Mouse (Mus musculus) stomach, postnatal 0 days (tissue): ENCODE measurements around the gene Smarcb1. TPM values are rescaled to one million over a fixed set of nuclear protein-coding genes. Genes with fewer than 3 reads are reported as not detected.

ENCODE experiments used
- ATAC-seq: fragments of 200-750 bp; cut with Nextera tagmentation; 2 replicates; pipeline ENCODE4 v1.8.0; 2017; ENCODE audit not compliant: low FRiP score, low TSS enrichment
- DNase-seq: peaks from one replicate; pipeline ENCODE4 v3.0.0-alpha.2; 2016; ENCODE audit warnings: low spot score
- H3K27ac ChIP-seq: fragments of 300-500 bp; sonication (generic); replicated peaks from 2 replicates; pipeline ENCODE4 v1.5.1; 2014; ENCODE audit warnings: mild to moderate bottlenecking, control low read depth
- H3K27me3 ChIP-seq: fragments of 300-500 bp; sonication (generic); 2 replicates; pipeline ENCODE4 v1.6.1; 2014; ENCODE audit warnings: low read length; ENCODE audit not compliant: control insufficient read depth, insufficient read depth
- H3K36me3 ChIP-seq: fragments of 300-500 bp; sonication (generic); 2 replicates; pipeline ENCODE4 v1.6.1; 2014; ENCODE audit warnings: low read length, mixed read lengths; ENCODE audit not compliant: control insufficient read depth, insufficient read depth
- H3K4me1 ChIP-seq: fragments of 300-500 bp; sonication (generic); replicated peaks from 2 replicates; pipeline ENCODE4 v1.6.1; 2014; ENCODE audit warnings: antibody characterized with exemption; ENCODE audit not compliant: control insufficient read depth, insufficient read depth
- H3K4me2 ChIP-seq: fragments of 300-500 bp; sonication (generic); replicated peaks from 2 replicates; pipeline ENCODE4 v1.6.1; 2014; ENCODE audit warnings: low read depth, mild to moderate bottlenecking, control low read depth, moderate library complexity
- H3K4me3 ChIP-seq: fragments of 300-500 bp; sonication (generic); 2 replicates; pipeline ENCODE4 v1.5.1; 2014; ENCODE audit warnings: low read depth, low read length, control low read depth
- H3K9ac ChIP-seq: fragments of 300-500 bp; sonication (generic); 2 replicates; pipeline ENCODE4 v1.6.1; 2014; ENCODE audit warnings: mild to moderate bottlenecking, low read length, control low read depth, mixed read lengths
- H3K9me3 ChIP-seq: fragments of 300-500 bp; sonication (generic); 2 replicates; pipeline ENCODE4 v1.6.1; 2016; ENCODE audit warnings: low read length; ENCODE audit not compliant: control insufficient read depth
- CTCF ChIP-seq: IDR thresholded peaks from 2 replicates; pipeline ENCODE4 v1.5.1; 2016; ENCODE audit warnings: antibody characterized with exemption, low read depth, mild to moderate bottlenecking, moderate library complexity
- EP300 ChIP-seq: optimal IDR thresholded peaks from 2 replicates; pipeline ENCODE3; 2016; ENCODE audit warnings: antibody characterized with exemption
- WGBS: fragments of 180-500 bp; shearing (Covaris S2); extraction: QIAGEN DNeasy Blood & Tissue Kit; methylation state at CpG from one replicate; pipeline ENCODE4 v1.1.7; 2014; 5-methylcytosine and 5-hydroxymethylcytosine counted together
- polyA plus RNA-seq: library from polyadenylated mRNA; unstranded; fragments of >200 nt; fragmentation: Nextera tagmentation; extraction: Ambion mirVana; gene quantifications from 2 replicates; pipeline ENCODE4 v1.2.1, GENCODE M21; 2015

Smarcb1 gene
- polyA plus RNA-seq, 1 experiment from 2014 or later: 81.9 TPM

- Histone ChIP-seq H3K4me2 (0 out of 2 replicates have a peak overlapping the region, but pooled peaks have one; percentile 14), H3K9ac (no peak overlapping the region), H3K4me3 (no peak overlapping the region), H3K27me3 (no peaks in the 10 kb centered on the region), H3K36me3 (peaks cover 4% of the 10 kb centered on the region; the same call in 1 of the 2 replicates), H3K4me1 (peaks cover 4% of the 10 kb centered on the region; the same call in 1 of the 2 replicates), H3K27ac (no peak overlapping the region), H3K9me3 (no peaks in the 10 kb centered on the region)
- 12% methylated on average over 6 of the region's 6 CpGs for WGBS
- DNase-seq (no peak), ATAC-seq (no peak)
- no peak for TF ChIP-seq CTCF
- TF ChIP-seq EP300: no peak
Observed at GRCm38 (mm10) chr10:75930304-75930703, 8.9 kb upstream of the Smarcb1 start.

GRCm38 (mm10) chr10:75926396-75926795 lies 5.0 kb upstream of the Smarcb1 start:
- H3K9me3 ChIP-seq: no peaks in the 10 kb centered on the region
- no peak overlapping the region for H3K9ac ChIP-seq
- H3K4me1 ChIP-seq: no peaks in the 10 kb centered on the region
- no peaks in the 10 kb centered on the region for H3K27me3 ChIP-seq
- DNase-seq: no peak
- H3K27ac ChIP-seq: no peak overlapping the region
- no peak overlapping the region for H3K4me3 ChIP-seq
- H3K36me3 ChIP-seq: peaks cover 4% of the 10 kb centered on the region; the same call in 1 of the 2 replicates
- ATAC-seq: no peak
- TF ChIP-seq CTCF (no peak), EP300 (no peak)
- WGBS: 86% methylated on average over 13 of the region's 13 CpGs
- H3K4me2 ChIP-seq: no peak overlapping the region

GRCm38 (mm10) chr10:75924324-75924723 lies 2.9 kb upstream of the Smarcb1 start:
- Histone ChIP-seq H3K4me2 (no peak overlapping the region), H3K9me3 (no peaks in the 10 kb centered on the region), H3K9ac (no peak overlapping the region), H3K36me3 (peaks cover 4% of the 10 kb centered on the region; the same call in 1 of the 2 replicates), H3K27me3 (no peaks in the 10 kb centered on the region), H3K4me1 (no peaks in the 10 kb centered on the region), H3K27ac (no peak overlapping the region), H3K4me3 (no peak overlapping the region)
- peak; percentile 53 for TF ChIP-seq CTCF
- TF ChIP-seq EP300: no peak
- DNase-seq: no peak
- ATAC-seq: no peak
- 67% methylated on average over 2 of the region's 2 CpGs for WGBS

- 3% methylated on average over 22 of the region's 22 CpGs for WGBS
- ATAC-seq (peak; percentile 45), DNase-seq (no peak)
- peak overlapping the region; percentile 94 for H3K4me3 ChIP-seq
- peaks cover 7% of the 10 kb centered on the region; the same call in 1 of the 2 replicates for H3K36me3 ChIP-seq
- H3K4me1 ChIP-seq: no peaks in the 10 kb centered on the region
- peak overlapping the region; percentile 93 for H3K4me2 ChIP-seq
- H3K27ac ChIP-seq: peak overlapping the region; percentile 88
- no peaks in the 10 kb centered on the region for H3K9me3 ChIP-seq
- no peak for TF ChIP-seq EP300
- no peak for TF ChIP-seq CTCF
- peak overlapping the region; percentile 94 for H3K9ac ChIP-seq
- H3K27me3 ChIP-seq: no peaks in the 10 kb centered on the region
Observed at GRCm38 (mm10) chr10:75921726-75922560, 526 bp upstream of the Smarcb1 start.

GRCm38 (mm10) chr10:75919026-75919425 lies 2.4 kb downstream of the Smarcb1 start:
- H3K9me3 ChIP-seq: no peaks in the 10 kb centered on the region
- H3K36me3 ChIP-seq: peaks cover 2% of the 10 kb centered on the region; the same call in 1 of the 2 replicates
- DNase-seq: no peak
- H3K27ac ChIP-seq: no peak overlapping the region
- 82% methylated on average over 5 of the region's 5 CpGs for WGBS
- no peaks in the 10 kb centered on the region for H3K27me3 ChIP-seq
- H3K4me2 ChIP-seq: no peak overlapping the region
- ATAC-seq: no peak
- H3K4me3 ChIP-seq: no peak overlapping the region
- no peak overlapping the region for H3K9ac ChIP-seq
- TF ChIP-seq EP300 (no peak), CTCF (no peak)
- no peaks in the 10 kb centered on the region for H3K4me1 ChIP-seq

GRCm38 (mm10) chr10:75916840-75917239 lies 4.6 kb downstream of the Smarcb1 start:
- Histone ChIP-seq H3K27me3 (no peaks in the 10 kb centered on the region), H3K4me1 (no peaks in the 10 kb centered on the region), H3K27ac (no peak overlapping the region), H3K9me3 (no peaks in the 10 kb centered on the region), H3K4me3 (no peak overlapping the region), H3K9ac (no peak overlapping the region), H3K36me3 (peaks cover 2% of the 10 kb centered on the region), H3K4me2 (no peak overlapping the region)
- ATAC-seq (no peak), DNase-seq (no peak)
- no peak for TF ChIP-seq CTCF
- no peak for TF ChIP-seq EP300
- 84% methylated on average over 8 of the region's 8 CpGs for WGBS
